Mouse (Mus musculus) spleen, postnatal 14 days (tissue): ENCODE measurements around the gene Tex9.

ENCODE experiments used
- DNase-seq, 2 experiments: peaks; one replicate each; pipeline ENCODE4 v3.0.0; 2021 to 2022; ENCODE audit warnings: low spot score in 2 of 2

Gene Tex9

DNA sequence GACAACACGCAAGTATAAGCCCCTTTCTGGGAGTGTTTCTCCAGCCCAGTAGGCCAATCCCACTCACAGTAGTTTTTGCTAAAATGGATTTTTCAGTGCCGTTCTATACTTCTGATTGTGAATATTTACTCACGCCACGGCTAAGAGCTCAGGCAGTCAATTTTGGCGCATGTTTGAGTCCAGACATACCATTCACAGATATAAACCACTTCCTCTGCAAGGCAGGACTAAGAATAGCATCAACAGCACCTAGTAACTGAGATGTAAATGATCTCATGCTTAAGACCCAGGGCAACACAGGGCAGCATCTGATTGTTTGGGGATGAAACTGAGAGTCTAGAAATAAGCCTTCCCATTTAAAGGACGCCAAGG is at the start of gene Tex9:
Tex9 (minus strand) TSS at position 19 of the 372 bp plus-strand sequence.
- no peak for DNase-seq

DNA sequence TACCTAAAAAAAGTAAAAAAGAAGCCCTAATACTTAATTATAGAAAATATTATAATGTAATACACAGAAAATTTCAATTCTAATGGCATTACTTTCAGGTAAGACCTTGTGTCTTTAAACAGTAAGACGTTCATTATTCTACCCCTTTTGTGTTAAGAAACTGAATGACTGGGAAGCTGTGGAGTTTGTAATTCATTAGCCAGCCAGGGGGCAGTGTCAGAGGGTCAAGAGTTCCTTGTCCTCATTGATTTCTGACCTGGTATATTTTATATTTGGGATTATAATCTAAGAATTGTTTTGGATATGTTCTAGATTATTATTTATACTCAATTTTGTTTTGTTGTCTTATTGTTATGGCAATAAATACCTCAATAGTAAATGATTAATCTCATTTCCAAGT is 45.1 kb upstream of the Tex9 start:
- DNase-seq = no peak

DNA sequence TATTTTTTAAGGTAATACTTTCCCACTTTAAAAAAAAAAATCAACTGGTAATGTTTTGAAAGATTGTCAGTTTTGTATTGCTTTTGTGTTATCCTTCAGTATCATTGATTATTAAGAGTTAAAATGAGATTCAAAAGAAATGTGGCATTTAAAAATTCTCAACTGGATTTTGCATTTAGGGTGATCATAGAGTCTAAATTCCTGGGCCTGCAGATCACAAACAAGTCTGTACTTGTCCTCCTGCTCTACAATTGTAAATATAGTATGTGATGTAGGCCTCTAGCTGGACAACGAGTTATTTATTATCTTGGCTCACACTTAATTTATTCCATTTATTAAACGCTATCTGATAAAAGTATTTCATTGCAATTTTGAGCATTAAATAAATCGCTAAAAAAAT is 43.4 kb upstream of the Tex9 start:
- DNase-seq = no peak

DNA sequence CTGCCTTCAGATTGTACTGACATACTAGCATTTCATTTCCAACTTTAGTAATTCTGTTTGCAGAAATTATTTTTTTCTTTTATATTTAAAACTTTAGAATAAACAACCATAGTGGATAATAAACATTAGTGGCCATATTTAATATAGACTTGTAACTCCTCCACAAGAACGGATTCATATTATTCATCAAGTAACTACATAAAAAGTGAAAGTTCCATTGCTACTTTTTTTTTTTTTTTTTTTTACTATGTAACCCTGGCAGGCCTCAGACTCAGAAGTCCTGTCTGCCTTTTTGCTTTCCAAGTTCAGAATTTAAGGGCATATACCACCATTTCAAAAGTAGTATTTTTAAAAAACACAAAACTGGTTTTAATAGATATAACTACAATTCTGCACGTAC is 43.0 kb upstream of the Tex9 start:
- no peak for DNase-seq

DNA sequence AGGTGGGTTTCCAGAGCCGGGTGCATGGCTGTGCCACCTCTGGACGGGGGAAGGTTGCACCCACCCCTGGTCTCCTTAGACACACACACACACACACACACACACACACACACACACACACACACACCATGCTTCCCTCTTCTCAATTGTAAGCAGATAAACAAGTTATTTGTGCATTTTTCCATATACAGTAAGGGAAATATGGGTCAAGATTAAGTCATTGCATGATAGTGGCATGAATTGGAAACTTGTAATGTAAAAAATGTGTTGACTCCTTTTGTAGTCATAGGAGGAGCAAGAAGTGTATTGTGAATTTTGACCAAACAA is 41.0 kb upstream of the Tex9 start:
- DNase-seq = no peak

DNA sequence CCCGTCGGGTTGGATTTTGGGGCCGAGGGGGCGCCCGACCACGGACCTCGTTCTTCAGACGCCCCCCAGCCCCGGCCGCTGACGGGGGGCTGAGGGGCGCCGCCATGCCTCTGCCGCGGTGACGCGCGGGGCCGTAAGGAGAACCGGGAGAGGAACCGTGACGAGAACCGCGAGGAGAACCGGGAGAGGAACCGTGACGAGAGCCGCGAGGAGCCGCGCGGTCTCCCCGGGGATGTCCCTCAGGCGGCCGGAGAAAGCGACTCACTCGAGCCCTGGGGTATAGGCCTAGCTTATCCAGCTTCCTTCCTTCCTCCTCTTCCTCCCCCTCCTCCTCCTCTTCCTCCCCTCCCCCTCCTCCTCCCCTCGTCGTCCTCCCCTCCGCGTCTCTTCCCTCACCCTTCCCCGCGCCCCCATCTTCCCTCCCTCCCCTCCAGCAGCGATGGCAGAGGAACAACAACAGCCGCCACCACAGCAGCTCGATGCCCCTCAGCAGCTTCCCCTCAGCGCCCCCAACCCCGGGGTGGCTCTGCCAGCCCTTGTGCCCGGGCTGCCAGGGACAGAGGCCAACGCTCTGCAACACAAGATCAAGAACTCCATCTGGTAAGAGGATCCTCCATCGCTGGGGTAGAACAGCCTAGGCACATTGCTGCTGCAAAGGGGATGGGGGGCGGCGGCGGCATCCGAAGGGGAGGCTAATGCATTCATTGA is 40.5 kb upstream of the Tex9 start:
- peak; percentile 41 for DNase-seq

DNA sequence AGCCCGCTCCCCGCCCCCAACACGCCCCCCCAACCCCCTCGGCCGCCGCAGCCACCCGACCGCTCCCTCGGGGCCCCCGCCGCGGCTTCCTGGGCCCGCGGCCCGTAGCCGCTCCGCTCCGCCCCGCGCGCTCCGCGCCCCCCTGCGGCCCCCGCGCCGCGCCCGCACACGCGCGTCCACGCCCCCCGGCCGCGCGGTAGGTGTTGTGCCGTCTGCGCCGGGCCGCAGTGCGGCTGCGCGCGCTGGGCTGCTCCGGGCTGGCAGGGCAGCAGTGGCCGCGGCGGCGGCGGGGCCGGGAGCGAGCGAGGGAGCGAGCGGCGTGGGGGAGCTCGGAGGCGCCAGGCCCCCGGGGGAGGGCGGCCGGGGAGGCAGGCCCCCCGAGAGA is 40.0 kb upstream of the Tex9 start, which contains the start of gene Rfx7:
Rfx7 (plus strand) TSS at position 245 of the 385 bp plus-strand sequence.
- DNase-seq = peak; percentile 46 to 67

DNA sequence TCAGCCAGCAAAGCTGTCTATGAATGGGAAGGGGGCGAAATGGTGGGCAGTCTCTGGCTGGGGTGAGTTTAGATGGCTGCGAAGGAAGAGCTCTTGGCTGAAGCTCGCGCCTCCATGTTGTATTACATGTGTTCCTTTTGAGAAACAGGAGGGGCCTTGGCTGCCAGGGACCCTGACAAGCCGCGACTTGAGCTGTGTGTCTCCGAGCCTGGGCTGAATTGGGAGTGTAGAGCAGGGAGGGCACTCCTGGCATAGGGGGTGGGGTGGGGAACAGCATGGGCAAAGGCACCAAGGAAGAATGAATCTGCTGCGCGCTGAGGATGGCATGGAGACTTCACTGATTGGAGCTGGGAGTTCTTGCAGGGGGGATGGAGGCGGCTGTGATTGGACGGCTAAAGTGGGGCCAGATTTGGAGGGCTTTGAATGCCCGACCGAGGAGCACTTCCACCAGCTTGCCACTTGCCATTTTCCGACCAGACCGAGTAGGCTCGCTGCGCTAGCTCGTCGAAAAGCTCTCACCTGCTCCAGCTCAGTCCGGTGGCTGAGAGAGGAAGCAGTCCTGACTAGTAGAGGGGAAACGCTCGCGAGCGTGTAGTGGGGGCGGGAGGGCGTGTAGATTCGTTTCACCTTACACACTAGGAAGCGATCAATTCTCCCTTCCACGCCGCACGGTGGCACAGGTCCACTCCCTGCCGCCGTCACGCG is 39.4 kb upstream of the Tex9 start:
- DNase-seq = peak; percentile 59 to 70

DNA sequence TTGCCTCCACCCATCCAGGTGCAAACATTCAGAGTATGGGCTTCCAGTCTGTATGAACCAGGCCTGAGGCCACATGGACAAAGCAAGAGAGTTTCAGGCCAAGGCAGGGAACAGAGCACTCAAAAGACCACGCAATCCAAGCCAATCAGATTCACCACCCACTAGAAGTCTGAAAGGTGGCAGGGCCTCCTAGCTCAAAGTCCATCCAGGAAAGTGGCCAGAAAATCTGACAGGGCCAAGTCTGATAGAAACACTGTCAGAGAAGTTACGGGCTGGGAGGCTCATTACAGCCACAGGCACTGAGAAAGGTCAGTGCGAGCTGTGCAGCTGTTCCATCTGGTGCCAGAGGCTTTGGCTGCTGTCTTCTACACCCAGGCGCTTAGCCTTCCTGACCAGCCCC is 38.8 kb upstream of the Tex9 start:
- DNase-seq = no peak

DNA sequence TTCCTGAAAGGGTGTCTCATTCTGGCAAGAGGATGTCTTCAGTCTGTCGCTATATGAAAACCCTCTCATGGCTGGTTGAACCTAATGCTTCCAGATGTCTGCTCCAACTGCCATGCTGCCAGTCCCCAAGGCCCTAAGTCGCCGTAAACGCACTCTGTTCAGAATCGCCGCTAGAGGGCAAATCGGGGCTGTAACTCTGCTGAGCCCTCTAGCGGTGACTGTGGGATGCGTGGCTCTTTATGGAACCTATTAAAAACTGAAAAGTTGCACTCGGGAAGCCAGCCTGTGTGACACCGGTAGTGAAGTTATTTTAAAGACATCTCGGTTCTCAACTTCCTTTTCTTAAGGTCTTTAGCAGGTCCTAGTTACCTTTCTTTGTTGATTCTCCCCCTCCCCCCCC is 38.2 kb upstream of the Tex9 start:
- peak; percentile 79 to 87 for DNase-seq

DNA sequence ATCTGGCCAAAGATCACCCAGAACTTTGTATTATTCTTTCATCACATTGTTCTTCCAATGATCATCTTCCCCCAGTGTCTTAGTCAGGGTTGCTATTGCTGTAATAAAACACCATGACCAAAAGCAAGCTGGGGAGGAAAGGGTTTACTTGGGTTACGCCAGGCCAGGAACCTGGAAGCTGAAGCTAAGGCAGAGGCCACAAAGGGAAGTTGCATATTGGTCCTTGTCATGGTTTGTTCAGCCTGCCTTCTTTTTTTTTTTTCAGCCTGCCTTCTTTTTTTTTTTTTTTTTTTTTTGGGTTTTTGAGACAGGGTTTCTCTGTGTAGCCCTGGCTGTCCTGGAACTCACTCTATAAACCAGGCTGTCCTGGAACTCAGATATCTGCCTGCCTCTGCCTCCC is 34.1 kb upstream of the Tex9 start:
- no peak for DNase-seq

DNA sequence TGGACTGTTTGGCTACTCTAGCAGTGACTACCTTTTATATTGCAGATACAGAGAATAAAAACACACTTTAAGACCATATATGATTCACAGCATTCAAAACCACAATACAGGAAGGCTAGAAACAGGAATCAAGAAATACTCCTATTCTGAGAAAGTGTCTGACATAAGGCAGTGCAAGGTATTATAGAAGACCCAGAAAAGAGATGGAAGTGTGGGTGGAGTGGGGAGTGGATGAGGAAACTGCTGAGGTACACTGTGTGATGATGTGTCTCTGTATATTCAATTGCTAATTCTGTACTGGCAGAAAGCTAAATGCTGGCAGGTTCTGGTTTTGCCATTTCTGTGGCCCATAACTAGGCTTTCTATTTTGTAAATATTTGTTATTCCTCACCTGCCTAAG is 28.8 kb upstream of the Tex9 start:
- DNase-seq = no peak

DNA sequence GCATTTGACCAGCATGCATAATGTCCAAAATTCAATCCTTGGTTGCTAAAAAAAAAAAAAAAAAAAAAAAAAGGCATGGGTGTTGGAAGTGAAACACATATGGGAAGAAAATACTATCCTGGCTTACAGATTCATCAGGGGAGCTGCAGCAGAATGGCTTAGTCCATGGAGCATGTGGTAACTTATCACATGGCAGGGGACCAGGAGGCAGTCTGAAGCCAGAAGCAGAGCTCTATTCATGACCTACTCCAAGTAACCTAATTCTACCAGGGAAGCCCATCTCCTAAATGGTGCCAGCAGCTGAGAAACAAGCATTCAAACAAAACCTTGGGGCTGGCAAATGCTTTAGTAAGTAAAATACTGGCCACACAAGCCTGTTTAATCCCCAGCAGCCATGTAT is 27.2 kb upstream of the Tex9 start:
- no peak for DNase-seq

DNA sequence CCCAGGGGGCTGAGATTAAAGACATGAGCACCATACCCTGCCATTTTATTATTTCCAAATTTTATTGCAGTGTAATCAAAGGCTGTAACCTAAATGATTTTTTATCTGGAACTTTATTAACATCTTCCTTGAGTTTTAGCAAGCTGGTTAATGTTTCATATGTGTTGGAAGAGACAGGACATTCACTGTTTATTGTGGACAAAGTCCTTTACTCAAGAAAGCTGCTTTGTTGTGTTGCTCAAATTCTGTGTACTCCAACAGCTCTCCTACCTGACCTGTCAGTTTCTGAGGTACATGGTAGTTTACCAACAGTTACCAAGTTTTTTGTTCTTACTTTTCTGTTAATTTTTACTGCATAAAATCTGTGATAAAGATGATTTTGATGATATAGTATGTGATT is 23.4 kb upstream of the Tex9 start:
- no peak for DNase-seq

DNA sequence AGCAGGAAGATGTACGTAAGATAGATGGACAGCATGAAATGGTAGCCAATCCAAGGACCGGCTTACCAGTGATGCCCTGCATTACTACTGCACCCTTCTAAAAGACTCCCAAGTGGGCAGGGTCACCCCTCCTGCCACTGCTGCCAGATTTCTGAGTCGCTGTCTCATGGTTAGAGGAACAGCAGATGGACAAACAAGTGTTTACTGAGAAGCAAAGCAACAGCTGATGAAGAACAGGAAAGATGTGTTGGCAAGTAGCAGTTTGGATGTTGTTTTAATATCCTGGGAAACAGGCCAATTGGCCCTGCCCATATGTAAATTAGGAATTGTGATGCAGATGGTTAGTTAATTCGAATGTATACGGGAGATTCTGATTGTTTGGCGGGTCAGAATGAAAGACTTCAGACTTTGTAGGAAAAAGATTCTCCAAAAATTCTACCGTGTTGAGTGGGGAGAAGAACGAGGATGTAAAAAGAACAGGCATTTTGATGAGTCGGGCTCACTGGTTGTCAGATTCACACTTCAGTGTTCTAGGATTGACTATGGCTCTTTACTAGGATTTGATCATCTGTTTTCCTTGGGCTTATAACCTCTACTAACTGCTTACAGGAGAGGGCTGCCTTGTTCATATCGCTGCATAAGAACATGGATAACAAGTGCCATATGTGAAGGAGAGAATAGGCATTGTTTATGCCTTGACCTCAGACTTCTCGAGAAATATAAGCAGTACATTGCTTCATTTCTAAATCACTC is 20.4 kb upstream of the Tex9 start:
- DNase-seq = no peak

DNA sequence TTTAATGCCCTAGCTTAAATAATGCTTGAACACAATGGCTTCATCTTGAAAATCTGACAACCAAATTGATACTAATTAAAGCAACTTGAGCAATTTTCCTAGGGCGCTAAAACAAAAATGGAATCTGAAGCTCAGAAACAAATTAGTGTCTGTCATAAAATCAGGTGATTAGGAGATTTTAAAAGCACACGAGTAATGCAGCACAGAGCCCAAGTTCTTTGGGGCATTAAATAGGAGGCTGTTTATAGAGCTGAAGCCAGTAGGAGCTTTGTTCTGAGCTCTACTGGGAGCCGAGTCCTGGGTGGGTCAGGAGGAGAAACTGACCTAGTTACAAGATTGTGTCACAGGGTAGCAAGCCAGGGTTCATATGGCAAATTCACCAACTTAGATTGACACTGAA is 5.2 kb upstream of the Tex9 start:
- DNase-seq = no peak

DNA sequence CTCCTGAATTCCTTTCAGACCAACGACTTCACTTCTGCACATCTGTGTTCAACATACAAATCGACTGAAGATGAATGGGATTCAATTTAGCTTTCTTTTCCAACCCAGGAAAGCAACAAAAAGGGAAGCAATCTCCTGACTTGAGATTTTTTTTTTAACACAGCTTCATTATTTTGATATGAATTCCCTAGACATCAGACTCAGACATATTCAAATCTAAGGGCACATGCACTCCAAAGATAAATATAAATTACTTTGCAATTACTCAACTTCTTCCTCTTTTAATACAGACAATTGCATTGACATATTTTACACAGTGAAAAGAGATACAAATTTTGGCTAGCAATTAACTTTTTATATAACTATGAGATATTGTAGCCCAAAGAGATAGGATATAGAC is 4.7 kb upstream of the Tex9 start:
- no peak for DNase-seq

DNA sequence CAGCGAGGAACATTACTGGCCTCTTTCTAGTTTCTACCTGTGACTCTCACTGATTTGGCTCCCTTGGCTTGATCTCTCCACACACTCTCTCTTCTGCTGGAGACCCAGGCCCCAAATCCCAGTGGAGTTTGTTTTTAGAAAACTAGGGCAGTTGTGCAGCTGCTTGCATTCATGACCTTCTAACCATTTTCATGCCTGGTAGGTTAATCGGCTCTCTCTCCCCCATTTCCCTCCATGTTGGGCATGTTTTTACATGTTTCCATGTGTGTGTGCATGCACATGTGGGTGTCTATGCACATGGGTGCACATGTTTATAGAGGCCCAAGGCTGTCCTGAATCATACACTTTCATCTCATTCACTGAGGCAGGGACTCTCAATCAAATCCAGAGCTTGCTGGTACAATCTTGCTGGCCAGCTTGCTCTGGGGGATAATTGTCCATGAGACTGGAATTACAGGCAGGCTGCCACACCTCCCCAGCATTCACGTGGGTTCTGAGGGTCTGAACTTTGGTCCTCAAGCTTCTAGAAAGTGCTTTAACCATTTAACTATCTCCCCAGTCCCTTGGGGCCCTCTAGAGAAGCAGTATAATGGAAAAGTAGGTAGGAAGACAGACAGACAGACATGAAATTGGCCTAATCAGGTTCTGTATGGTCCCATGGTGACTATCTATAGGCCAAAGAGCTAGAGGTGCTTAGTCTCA is 2.1 kb upstream of the Tex9 start:
- DNase-seq = no peak

DNA sequence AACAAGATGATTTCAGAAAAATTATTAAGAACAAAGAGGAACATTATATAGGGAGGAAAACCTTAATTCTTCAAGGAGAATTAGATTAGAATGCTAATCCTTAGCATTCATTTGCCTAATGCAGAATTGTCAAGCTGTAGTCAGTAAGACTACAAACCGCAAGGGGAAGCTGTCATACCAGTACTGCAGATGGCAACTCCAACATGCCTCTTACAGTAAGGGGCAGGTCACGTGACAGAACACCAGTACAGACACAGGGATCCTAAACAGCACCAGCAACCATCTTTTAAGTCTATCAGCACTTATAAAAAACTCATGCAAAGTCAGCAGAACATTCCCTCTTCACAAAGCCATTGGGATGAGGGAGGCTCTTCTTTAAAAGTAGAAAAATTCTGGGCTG is 1.5 kb upstream of the Tex9 start:
- DNase-seq = peak in 1 of 2 experiments; percentile 22

DNA sequence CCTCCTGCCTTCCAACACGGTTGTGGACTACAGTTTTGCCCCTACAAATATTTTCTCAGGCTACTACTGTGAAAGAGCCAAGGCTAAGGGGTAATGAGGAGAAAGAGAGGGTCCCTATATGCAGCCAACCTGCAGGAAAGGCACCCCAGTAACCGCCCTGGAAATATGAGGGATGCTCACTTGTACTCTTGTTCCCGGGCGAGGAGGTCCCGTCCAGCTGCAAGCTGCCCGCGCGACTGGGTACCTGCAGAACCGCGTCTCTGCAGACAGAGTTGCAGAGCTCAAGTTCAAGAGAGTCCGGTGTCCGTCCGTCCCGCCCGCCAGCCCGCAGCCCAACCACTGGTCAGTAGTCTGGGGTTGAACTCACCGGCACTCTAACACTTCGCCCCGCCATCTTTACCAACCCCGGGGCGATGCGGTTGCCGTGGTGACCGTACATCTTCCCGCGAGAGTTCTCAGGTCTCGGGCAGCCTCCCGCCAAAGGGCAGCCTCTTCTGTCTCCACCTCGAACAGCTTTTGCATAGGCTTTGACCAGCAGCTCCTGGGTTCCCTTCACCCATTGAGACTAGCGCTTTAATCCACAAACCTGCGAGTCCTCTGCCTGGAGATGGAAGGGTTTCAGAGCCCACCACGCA is 336 bp downstream of the Tex9 start:
- DNase-seq = peak; percentile 88 to 95

DNA sequence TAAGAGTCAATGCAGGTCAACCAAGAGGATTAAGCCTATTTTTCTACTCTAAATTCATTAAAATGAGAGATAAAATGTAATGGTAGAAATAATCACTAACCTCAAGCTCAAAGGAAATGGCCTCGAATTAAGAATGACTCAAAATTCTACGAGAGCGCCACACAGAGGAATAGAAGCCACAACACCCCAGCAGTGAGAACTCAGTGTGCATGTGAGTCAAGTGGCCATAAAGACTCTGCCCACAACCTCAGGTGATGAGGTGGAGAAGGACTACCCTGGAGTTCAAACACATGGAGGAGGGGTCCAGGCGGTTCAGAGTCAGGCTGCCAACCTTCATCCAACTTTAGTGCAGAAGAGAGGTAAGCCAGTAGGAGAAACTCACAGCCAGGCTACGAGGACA is 2.9 kb downstream of the Tex9 start:
- no peak for DNase-seq

DNA sequence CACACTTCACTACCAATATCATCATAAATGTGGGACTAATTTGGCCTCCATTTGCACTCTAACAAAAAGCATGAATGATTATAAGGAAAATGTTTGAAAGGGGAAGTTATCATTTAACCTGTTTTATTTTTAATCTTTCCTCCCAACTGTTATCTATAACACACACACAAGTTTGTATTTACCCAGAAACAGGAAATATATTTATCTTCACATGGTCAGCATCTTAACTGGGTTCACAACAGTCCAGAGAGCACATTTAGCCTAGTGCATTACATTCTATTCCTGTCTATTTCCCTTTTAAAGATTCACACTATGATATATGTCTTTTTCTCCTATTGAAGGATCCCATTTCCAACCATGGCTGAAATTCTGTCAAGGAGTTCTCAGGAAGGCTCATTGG is 3.5 kb downstream of the Tex9 start:
- DNase-seq = no peak
